Mouse (Mus musculus) right cerebral cortex, postnatal 36 days (tissue): Measurements from ENCODE around the gene Actrt2.

Experiments
- DNase-seq, 2 experiments: peaks; one replicate each; pipeline ENCODE4 v3.0.0; 2022; ENCODE audit warnings: low spot score in 2 of 2, mixed read lengths in 1 of 2

The Actrt2 gene

GRCm38 (mm10) chr4:154683068-154683752 lies 15.5 kb upstream of the Actrt2 start:
- DNase-seq, result no peak

DNA sequence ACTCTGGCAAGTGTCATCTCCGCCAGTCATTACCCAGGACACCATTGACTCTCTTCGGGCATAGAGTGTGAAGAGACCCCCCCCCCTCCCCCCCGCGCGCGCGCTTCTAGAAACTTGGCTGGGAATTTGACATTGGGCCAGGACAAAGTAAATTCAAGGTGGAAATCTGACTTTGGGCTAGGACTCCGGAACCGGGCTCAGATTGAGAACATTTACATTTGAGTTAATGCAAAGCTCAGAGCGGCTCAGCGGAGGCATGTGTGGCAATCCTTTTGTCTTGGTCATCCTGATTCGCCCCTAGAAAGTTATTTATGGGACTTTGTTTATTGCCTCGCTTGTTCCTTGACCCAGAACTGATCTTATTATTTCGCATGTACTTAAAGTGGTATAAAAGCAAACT lies 14.6 kb upstream of the Actrt2 start:
- no peak for DNase-seq

DNA sequence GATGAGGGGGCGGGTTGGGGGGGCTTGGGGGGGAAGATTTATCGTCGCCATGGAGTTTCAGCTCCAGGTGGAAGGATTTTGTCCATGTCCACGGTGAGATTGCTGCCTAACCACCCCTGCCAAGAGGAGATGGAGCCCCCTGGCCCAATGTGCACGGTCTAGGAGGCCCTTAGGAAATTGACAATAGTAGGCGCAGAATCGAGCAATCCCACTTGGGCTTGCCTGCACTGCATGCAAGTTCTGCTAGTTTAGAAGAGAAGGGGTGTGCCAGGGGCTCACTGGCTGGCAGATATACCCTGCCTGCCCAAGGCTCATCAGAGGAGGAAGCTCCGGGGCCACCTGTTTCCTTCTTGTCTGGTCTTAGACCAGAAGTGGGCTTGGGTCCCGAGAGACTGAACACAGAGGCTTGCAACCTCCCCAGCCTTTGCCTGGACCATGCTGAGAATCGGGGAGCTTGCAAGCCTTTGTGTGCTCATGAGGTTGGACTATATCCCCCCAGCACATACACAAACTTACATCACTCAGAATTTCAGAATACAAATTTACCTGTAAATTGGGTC lies 7.9 kb upstream of the Actrt2 start:
- DNase-seq, result no peak

- DNase-seq, result no peak
Measured at GRCm38 (mm10) chr4:154674966-154675365, 7.3 kb upstream of the Actrt2 start.

DNA sequence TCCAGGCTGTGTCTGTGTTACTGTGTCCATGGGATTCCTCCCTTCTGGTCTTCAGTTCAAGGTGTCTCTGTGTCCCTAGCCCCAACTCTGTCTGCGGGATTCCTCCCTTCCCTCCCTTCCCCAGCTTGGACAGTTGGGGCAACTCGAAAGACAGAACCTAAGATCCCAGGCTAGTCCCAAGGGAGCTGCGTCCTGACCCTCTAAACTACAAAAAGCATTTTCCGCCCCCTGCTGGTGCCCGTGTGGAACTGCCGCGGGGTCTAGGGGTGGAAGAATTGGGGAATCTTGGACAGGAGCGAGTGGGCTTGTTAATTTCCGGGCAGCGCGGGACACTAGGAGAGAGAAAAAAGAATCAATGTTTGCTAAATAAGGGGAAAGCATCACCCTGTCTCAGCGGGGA lies 6.9 kb upstream of the Actrt2 start:
- no peak for DNase-seq

DNA sequence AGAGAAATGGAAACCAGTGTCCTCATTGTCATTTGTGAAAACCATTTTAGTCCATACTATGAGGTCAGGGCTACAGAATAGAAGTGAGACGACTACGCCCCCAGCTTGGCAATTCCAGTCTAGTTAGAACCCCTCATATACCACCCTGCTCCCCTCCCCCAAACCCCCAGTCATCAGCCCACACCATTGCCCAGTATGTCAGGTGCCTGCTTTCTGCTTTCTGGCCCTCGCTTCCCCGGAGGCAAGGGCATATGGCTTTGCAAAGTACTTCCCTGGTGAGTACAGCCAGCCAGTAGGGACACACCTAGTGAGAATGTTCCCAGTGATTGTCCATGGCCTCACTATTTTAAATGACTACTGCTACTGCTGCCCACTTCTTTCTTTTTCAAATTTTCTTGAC lies 6.3 kb upstream of the Actrt2 start:
- no peak for DNase-seq

GRCm38 (mm10) chr4:154672027-154672426 lies 4.4 kb upstream of the Actrt2 start:
- no peak for DNase-seq

GRCm38 (mm10) chr4:154671232-154671912 lies 3.7 kb upstream of the Actrt2 start:
- DNase-seq, result no peak

- DNase-seq, result no peak
Measured at GRCm38 (mm10) chr4:154662681-154663215, 4.9 kb downstream of the Actrt2 start.

DNA sequence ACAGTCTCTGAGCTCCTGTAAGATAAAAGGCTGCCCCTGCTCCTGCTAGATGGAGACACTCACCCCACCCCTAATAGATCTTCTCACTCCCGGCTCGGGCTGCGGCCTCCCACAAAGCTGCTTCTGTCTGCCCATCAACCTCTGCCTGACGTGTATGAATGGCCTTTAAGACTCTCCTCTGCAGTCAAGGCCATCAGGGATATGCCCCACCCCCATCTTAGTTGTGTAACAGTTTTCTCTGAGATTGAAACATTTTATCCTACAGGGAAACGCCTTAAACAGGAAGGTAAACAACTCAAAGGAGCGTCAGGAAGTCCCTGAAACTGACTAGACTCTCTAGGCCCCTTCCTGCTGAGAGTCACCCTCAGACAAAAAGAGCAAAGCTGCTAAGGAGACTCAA lies 6.4 kb downstream of the Actrt2 start:
- no peak for DNase-seq

DNA sequence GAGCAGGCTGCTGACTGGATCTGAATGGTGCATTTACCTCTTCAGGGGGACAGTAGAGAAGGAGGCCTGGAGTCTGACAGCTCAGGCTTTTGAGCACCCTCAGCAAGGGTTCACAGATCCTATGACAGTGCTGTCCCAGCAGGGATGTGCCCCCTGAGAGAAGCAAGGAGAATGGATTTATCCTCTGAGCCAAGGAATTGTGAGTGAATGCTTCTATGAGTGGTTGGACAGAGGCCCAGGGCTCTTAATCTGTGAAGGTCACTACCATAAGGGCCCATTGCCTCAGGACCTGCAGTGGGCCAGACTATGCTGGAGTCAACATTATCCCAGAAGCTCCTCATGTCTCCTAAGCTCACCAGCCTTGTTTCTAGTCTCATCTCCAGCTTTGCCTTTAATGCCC lies 7.6 kb downstream of the Actrt2 start:
- no peak for DNase-seq

GRCm38 (mm10) chr4:154655134-154655910 lies 12.3 kb downstream of the Actrt2 start:
- DNase-seq, result peak in 1 of 2 experiments; percentile 37

DNA sequence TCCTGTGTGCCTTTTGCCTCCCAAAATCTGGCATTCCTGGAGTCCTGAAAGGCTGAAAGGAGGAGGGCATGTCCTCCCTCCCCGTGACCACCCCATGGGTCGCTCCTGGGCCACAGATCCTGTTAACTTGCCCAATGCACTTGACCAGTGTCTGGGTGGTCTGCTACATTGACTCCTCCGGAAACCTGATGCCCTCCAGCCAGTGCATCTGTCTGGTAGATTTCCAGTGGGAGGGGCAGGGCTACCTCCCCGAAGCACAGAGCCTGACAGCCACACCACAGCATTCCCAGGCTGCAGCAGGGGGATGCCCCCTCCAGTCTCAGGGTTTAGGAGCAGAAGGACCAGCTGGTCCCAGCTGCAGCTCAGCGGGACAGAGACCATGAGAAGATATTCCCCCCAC lies 15.2 kb downstream of the Actrt2 start:
- DNase-seq, result no peak

GRCm38 (mm10) chr4:154649083-154649747 lies 18.5 kb downstream of the Actrt2 start:
- DNase-seq, result no peak

DNA sequence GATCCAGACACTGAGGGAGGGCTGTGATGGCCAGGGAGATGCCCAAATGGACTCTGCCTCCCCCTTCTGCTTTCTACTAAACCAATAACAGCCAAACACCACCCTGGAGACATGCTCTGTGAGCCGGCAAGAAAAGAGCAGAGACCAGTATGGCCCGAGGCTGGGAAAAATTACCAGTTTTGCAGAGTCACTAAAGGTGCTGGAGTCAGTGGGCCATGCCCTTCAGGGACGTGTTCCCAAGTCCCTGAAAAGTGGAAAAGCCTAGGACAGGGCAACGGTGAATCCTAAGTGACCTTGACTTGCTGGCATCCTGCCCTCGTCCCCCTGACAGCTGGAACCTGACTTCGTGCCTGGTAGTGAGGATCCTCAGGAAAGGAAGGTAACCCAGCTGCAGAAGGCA lies 25.2 kb downstream of the Actrt2 start:
- no peak for DNase-seq

GRCm38 (mm10) chr4:154641296-154642110 lies 26.2 kb downstream of the Actrt2 start:
- no peak for DNase-seq

DNA sequence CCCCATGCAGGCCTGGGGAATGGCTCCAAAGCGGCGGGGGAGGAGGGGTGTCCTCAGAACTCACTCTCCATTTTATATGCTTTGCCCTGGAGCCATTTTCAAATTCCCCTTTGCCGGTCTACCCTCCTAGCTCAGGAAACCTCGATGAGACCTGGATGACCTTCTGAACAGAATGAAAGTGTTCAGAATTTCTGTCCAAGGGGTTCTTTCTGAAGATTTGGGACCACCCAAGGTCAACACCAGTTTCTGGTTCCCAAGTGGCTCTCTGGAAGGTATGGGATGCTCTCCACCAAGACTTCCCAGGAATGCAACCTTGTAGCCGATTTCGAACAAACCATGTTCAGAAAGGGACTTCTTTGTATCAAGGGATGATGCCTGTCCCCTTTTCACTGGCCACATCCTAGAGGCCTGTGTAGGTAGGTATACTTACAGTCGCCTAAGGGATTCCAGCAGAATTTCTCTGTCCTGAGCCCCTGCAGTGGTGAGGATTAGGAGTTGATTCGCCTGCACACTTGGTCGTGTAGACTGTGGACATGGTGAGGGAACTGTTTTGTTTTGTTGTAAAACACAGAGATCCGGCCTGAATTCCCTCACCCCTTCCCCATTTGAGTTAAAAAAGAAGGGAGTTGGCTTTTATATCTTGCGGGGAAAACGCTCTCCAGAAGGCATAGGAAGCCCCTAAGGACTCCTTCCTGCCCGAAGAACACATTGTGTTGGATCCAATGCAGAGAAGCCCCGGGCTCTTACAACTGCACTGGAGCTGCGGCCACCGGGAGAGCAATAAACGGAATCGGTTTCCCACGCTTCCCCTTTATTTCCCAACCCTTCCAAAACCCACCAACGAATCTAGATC lies 27.0 kb downstream of the Actrt2 start:
- DNase-seq, result no peak

DNA sequence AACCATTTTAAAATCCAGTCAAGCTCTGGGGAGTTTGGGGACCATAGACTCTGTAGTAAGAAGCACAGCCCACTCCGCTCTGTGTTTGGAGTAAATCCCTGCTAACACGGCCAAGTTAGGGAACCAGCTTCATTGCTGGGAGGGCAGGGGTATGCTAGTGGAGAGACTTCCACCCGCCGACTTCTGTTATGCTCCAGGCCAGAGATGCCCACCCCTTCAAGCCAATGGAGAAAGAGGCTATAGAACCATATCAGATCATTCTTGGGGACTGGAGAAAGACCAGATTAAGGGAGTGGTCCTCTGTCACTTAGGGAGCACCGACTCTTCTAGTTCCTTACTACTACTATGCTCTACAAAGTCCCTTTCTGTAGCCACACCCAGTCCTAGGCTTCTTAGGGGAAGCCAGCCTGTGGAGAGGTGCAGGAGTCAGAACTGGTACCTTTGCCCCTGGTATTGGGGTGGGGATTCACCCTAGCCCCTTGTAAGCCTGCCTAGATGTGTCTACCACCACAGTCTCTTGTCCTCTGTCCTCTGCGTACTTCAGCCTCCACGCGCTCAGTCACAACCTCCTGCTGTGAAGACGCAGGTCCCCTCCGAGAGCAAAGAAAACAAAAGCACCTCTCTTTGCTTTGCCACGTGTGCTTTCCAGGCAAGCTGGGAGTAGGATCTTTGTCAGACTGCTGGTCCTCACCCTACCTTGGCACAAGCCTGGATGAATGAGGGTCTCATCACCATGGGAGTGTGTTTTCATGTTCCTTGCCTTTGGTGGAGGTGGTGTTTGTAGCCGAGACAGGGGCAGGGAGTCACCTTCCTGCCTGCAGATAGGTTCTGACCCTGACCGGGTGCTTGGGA lies 27.9 kb downstream of the Actrt2 start:
- no peak for DNase-seq

- DNase-seq, result no peak
Measured at GRCm38 (mm10) chr4:154639126-154639525, 28.5 kb downstream of the Actrt2 start.
